Mouse (Mus musculus): Measurements from ENCODE around the gene Astn1. TPM values are rescaled to one million over a fixed set of nuclear protein-coding genes. Genes with fewer than 3 reads are reported as not detected.

Gene Astn1
- polyA plus RNA-seq, 1 experiment, result not detected

DNA sequence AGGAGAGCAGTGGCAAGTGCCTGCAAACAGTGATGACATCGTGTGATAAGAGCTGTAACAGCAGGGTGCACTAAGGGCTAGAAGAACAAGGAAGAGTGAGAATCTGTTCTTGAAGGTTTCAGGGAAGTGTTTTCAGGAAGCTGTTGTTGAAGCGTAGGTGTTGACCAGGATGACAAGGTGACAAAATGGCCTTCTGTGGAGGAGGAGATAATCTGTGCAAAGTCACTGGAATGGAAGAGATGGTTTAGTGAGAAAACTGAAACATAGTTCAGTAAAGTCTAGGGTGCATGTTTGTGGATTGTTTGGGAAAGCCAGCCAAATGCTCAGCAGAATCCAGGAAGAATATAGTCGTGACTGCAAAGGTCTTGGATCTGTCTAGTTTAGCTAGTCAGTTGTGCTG lies 145.5 kb downstream of the Astn1 start:
- H3K4me3 ChIP-seq (ENCODE audit: insufficient read depth, poor library complexity, severe bottlenecking), result no peak overlapping the region
- TF ChIP-seq MYOG (IDR thresholded peaks at IDR 0.05; ENCODE audit: control insufficient read depth, extremely low read depth, insufficient read length), result no peak
- no peaks in the 10 kb centered on the region for H3K79me2 ChIP-seq (ENCODE audit: control insufficient read depth, insufficient read depth)
- no peaks in the 10 kb centered on the region for H3K36me3 ChIP-seq (ENCODE audit: control insufficient read depth, insufficient read depth)
- no peaks in the 10 kb centered on the region for H3K79me3 ChIP-seq (ENCODE audit: low read depth)
- peaks cover 8% of the 10 kb centered on the region for H3K27me3 ChIP-seq (ENCODE audit: control insufficient read depth, insufficient read depth, insufficient read length)
- no peak overlapping the region for H3ac ChIP-seq (ENCODE audit: control insufficient read depth, insufficient read length, low read depth)

DNA sequence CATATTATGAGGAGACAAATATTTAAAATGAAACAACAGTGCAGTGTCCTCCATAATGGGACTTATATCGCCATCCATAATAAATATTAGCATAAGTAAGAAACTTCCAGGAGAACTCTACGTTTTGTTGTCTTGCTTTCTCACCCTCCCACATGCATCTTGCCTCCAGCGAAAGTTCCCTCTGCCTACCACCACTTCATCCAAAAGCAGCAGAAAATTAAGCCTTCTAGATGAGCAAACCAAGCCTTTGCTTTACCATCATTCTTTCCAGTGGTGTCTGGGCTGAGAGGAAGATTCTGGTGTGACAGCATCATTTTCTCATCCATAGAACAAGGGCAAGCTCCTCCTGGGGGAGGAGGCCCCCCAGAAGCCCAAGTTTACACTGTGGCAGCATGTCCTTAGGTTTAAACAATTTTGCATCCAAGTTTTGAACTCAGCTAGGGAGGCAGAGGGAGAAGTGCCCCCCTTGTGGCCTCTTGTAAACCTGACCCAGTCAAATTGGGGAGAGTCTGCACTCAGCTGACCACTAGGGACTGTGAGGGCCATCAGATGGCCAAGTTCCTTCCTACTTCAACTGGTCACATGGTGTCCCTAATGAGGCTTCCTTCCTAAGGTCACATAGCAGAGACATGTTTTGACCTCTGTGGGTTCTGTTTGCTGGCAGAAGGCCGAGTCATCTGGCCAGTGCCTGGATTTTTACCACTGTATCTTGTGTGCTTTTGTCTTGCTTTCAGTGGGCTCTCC lies 147.2 kb downstream of the Astn1 start:
- Histone ChIP-seq H3K79me3 (ENCODE audit: low read depth) (no peaks in the 10 kb centered on the region), H3K4me3 (ENCODE audit: insufficient read depth, poor library complexity, severe bottlenecking) (no peak overlapping the region), H3K36me3 (ENCODE audit: control insufficient read depth, insufficient read depth) (no peaks in the 10 kb centered on the region), H3K27me3 (ENCODE audit: control insufficient read depth, insufficient read depth, insufficient read length) (peaks cover 8% of the 10 kb centered on the region), H3K79me2 (ENCODE audit: control insufficient read depth, insufficient read depth) (no peaks in the 10 kb centered on the region), H3ac (ENCODE audit: control insufficient read depth, insufficient read length, low read depth) (no peak overlapping the region)
- no peak for TF ChIP-seq MAX (IDR thresholded peaks at IDR 0.05)
- no peak for TF ChIP-seq CEBPB (IDR thresholded peaks at IDR 0.05; ENCODE audit: low read depth)
- TF ChIP-seq FOSL1 (IDR thresholded peaks at IDR 0.05; ENCODE audit: insufficient read depth, low read length, poor library complexity, severe bottlenecking), result no peak
- TF ChIP-seq MYOG (IDR thresholded peaks at IDR 0.05; ENCODE audit: control insufficient read depth, extremely low read depth, insufficient read length), result no peak
- TF ChIP-seq CTCF (IDR thresholded peaks at IDR 0.05; ENCODE audit: control insufficient read depth, insufficient read depth, insufficient read length), result no peak
- TF ChIP-seq MYOD1 (IDR thresholded peaks at IDR 0.05; ENCODE audit: control insufficient read depth, insufficient read length, low read depth), result no peak
- no peak for TF ChIP-seq USF1 (IDR thresholded peaks at IDR 0.05; ENCODE audit: low read depth)

DNA sequence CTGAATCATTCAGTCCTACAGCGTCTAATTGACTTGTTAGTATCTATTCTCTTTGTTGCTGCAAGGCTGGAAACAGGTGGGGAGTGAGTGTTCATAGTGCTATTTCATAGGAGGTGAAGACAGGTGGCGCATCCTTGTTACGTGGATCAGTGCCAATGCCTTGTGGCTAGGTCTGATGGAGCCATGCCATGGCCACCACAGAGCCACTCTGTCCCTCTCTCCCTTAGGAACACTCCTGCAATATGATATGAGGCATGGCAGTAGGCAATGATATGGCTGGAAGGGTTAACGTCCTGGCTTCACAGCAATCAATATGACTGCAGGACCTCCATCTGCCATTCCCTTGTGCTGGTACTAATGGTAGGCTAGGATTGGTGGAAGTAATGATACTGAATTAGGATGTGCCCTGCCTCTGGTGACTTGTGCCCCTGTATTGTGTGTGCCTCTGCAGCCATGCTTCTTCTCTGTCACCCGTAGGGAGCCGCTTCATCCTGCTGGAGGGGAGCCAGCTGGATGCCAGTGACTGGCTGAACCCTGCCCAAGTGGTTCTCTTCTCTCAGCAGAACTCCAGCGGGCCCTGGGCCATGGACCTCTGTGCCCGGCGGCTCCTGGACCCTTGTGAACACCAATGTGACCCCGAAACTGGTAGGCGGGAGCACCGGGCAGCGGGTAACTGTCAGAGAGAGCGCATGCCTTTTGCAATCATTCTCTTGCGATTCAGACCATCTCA lies 148.6 kb downstream of the Astn1 start:
- H3K4me3 ChIP-seq (ENCODE audit: insufficient read depth, poor library complexity, severe bottlenecking), result no peak overlapping the region
- H3ac ChIP-seq (ENCODE audit: control insufficient read depth, insufficient read length, low read depth), result no peak overlapping the region
- TF ChIP-seq CTCF (IDR thresholded peaks at IDR 0.05; ENCODE audit: control insufficient read depth, insufficient read depth, insufficient read length), result no peak
- TF ChIP-seq USF1 (IDR thresholded peaks at IDR 0.05; ENCODE audit: low read depth), result no peak
- TF ChIP-seq FOSL1 (IDR thresholded peaks at IDR 0.05; ENCODE audit: insufficient read depth, low read length, poor library complexity, severe bottlenecking), result no peak
- no peak for TF ChIP-seq MAX (IDR thresholded peaks at IDR 0.05)
- peaks cover 3% of the 10 kb centered on the region for H3K27me3 ChIP-seq (ENCODE audit: control insufficient read depth, insufficient read depth, insufficient read length)
- no peaks in the 10 kb centered on the region for H3K36me3 ChIP-seq (ENCODE audit: control insufficient read depth, insufficient read depth)
- H3K79me2 ChIP-seq (ENCODE audit: control insufficient read depth, insufficient read depth), result no peaks in the 10 kb centered on the region
- no peaks in the 10 kb centered on the region for H3K79me3 ChIP-seq (ENCODE audit: low read depth)

DNA sequence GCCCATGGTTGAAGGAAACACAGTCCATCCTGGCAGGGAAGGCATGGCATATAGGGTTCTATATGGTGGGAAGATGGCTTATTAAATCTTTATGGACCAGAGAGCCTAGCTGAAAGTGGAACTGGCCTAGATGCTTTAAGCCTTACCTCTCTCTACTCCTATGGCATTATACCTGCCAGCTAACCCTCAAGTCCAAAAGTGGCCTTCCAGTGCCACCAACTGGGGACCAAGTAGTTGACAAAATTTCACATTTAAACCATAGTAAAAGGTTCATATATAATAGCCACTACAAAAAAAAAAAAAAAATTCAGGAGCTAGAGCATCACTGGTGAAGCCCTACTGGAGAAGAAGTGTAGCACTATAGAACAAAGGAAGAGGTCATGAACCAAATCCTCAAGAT lies 150.0 kb downstream of the Astn1 start:
- Histone ChIP-seq H3K79me3 (ENCODE audit: low read depth) (no peaks in the 10 kb centered on the region), H3K79me2 (ENCODE audit: control insufficient read depth, insufficient read depth) (no peaks in the 10 kb centered on the region), H3K4me3 (ENCODE audit: insufficient read depth, poor library complexity, severe bottlenecking) (no peak overlapping the region), H3K27me3 (ENCODE audit: control insufficient read depth, insufficient read depth, insufficient read length) (peaks cover 3% of the 10 kb centered on the region), H3K36me3 (ENCODE audit: control insufficient read depth, insufficient read depth) (no peaks in the 10 kb centered on the region), H3ac (ENCODE audit: control insufficient read depth, insufficient read length, low read depth) (no peak overlapping the region)
- no peak for TF ChIP-seq USF1 (IDR thresholded peaks at IDR 0.05; ENCODE audit: low read depth)
- TF ChIP-seq CTCF (IDR thresholded peaks at IDR 0.05; ENCODE audit: control insufficient read depth, insufficient read depth, insufficient read length), result no peak
- no peak for TF ChIP-seq MYOD1 (IDR thresholded peaks at IDR 0.05; ENCODE audit: control insufficient read depth, insufficient read length, low read depth)
- TF ChIP-seq FOSL1 (IDR thresholded peaks at IDR 0.05; ENCODE audit: insufficient read depth, low read length, poor library complexity, severe bottlenecking), result no peak
- no peak for TF ChIP-seq CEBPB (IDR thresholded peaks at IDR 0.05; ENCODE audit: low read depth)
- no peak for TF ChIP-seq MYOG (IDR thresholded peaks at IDR 0.05; ENCODE audit: control insufficient read depth, extremely low read depth, insufficient read length)
- no peak for TF ChIP-seq MAX (IDR thresholded peaks at IDR 0.05)

DNA sequence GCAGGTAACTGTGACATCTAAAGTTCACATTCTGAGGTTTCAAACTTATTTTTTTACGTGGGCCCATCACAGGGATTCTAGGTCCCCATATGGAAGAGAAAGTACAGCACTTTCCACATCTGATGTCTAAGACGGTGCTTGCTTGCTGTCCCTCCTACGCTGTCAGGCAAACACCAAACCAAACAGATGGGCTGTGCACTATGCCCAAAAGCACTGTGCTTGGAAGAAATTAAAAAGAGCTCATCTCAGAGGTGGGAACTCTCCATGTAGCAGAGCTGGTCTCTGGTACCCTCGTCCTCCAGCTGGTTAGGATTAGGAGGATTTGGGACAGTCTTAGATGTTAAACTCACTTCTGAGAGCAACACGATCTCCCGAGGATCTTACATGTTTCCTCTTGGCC lies 150.6 kb downstream of the Astn1 start:
- H3K4me3 ChIP-seq (ENCODE audit: insufficient read depth, poor library complexity, severe bottlenecking), result no peak overlapping the region
- H3K27me3 ChIP-seq (ENCODE audit: control insufficient read depth, insufficient read depth, insufficient read length), result peaks cover 3% of the 10 kb centered on the region
- H3K79me2 ChIP-seq (ENCODE audit: control insufficient read depth, insufficient read depth), result no peaks in the 10 kb centered on the region
- no peaks in the 10 kb centered on the region for H3K79me3 ChIP-seq (ENCODE audit: low read depth)
- TF ChIP-seq MYOG (IDR thresholded peaks at IDR 0.05; ENCODE audit: control insufficient read depth, extremely low read depth, insufficient read length) (no peak), CTCF (IDR thresholded peaks at IDR 0.05; ENCODE audit: control insufficient read depth, insufficient read depth, insufficient read length) (no peak), MAX (IDR thresholded peaks at IDR 0.05) (no peak), CEBPB (IDR thresholded peaks at IDR 0.05; ENCODE audit: low read depth) (no peak), USF1 (IDR thresholded peaks at IDR 0.05; ENCODE audit: low read depth) (no peak), FOSL1 (IDR thresholded peaks at IDR 0.05; ENCODE audit: insufficient read depth, low read length, poor library complexity, severe bottlenecking) (no peak), MYOD1 (IDR thresholded peaks at IDR 0.05; ENCODE audit: control insufficient read depth, insufficient read length, low read depth) (no peak)
- H3ac ChIP-seq (ENCODE audit: control insufficient read depth, insufficient read length, low read depth), result no peak overlapping the region
- H3K36me3 ChIP-seq (ENCODE audit: control insufficient read depth, insufficient read depth), result no peaks in the 10 kb centered on the region

DNA sequence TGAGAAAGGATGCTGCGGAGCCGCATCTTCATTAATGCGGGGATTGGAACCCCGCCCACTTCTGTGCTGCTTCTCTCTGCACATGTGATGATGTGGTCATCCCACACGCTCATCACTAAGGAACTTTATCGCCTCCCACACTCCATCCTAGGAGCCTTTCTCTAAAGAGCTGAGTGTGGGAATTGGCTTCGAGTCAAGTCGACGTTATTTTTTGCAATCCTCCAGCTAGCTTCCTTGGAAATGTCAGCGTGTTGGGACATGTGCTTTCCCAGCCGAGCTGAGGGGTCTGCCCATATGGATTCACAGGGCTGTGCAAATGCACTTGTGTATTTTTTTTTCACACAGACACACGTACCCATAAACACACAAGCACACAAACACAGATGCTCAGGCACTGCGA lies 151.5 kb downstream of the Astn1 start:
- TF ChIP-seq MAX (IDR thresholded peaks at IDR 0.05) (no peak), FOSL1 (IDR thresholded peaks at IDR 0.05; ENCODE audit: insufficient read depth, low read length, poor library complexity, severe bottlenecking) (no peak), CTCF (IDR thresholded peaks at IDR 0.05; ENCODE audit: control insufficient read depth, insufficient read depth, insufficient read length) (no peak), MYOG (IDR thresholded peaks at IDR 0.05; ENCODE audit: control insufficient read depth, extremely low read depth, insufficient read length) (no peak), CEBPB (IDR thresholded peaks at IDR 0.05; ENCODE audit: low read depth) (no peak), MYOD1 (IDR thresholded peaks at IDR 0.05; ENCODE audit: control insufficient read depth, insufficient read length, low read depth) (no peak), USF1 (IDR thresholded peaks at IDR 0.05; ENCODE audit: low read depth) (no peak)
- Histone ChIP-seq H3ac (ENCODE audit: control insufficient read depth, insufficient read length, low read depth) (no peak overlapping the region), H3K79me2 (ENCODE audit: control insufficient read depth, insufficient read depth) (no peaks in the 10 kb centered on the region), H3K79me3 (ENCODE audit: low read depth) (no peaks in the 10 kb centered on the region), H3K36me3 (ENCODE audit: control insufficient read depth, insufficient read depth) (no peaks in the 10 kb centered on the region), H3K27me3 (ENCODE audit: control insufficient read depth, insufficient read depth, insufficient read length) (peaks cover 3% of the 10 kb centered on the region), H3K4me3 (ENCODE audit: insufficient read depth, poor library complexity, severe bottlenecking) (no peak overlapping the region)
